Comparison of ENCODE assay signal across 9 mouse cellular contexts in genomic region chr6:34204971-34205572, GRCm38 (mm10). TPM values are rescaled to one million over a fixed set of nuclear protein-coding genes. Genes with fewer than 3 reads are reported as not detected.
DNase-seq lines count a peak whose midpoint lies in the region; TF ChIP-seq lines count a peak whose summit lies in the region.
"Had no signal": no experiment of that assay in that cellular context is flagged by ENCODE, and none has a peak within 500 bp of the region (broad histone marks: within the 10 kb centered on the region; RNA-seq: fewer than 3 reads in every experiment).

No protein-coding gene starts in this region.

- peak; percentile 10 for DNase-seq in heart, adult 8-10 months (ENCODE audit: low spot score)
- no peak for DNase-seq in heart, adult 11 months
- peak; percentile 22 for DNase-seq in 3134 (ENCODE audit: extremely low read depth, insufficient read length, low spot score)
- peak; percentile 28 for DNase-seq in MEL (ENCODE audit: low read depth, low spot score)
- DNase-seq in cerebellum, postnatal 25 days: peak; percentile 19 to 67
- DNase-seq in left cerebral cortex, postnatal 36 days (ENCODE audit: low spot score in 2 of 2): peak; percentile 17 to 35
- DNase-seq in right cerebral cortex, postnatal 25 days: peak; percentile 32
- no peak for DNase-seq in urinary bladder, postnatal 36 days (ENCODE audit: low spot score in 2 of 2)

- H3K9ac ChIP-seq in MEL (ENCODE audit: control insufficient read depth, low read depth, low read length, poor library complexity, severe bottlenecking): no peak overlapping the region
- H3K9ac ChIP-seq: neural tube, embryonic 13.5 days had no signal

- no peaks in the 10 kb centered on the region for H3K9me3 ChIP-seq in MEL (replicated peaks; ENCODE audit: insufficient read depth, low read length)
- H3K9me3 ChIP-seq: neural tube, embryonic 13.5 days had no signal

- H3K79me2 ChIP-seq in MEL (ENCODE audit: control insufficient read depth, insufficient read depth, low read length, poor library complexity): no peaks in the 10 kb centered on the region

- H3K27ac ChIP-seq in MEL (ENCODE audit: control insufficient read depth, low read depth, low read length): no peak overlapping the region
- H3K27ac ChIP-seq: neural tube, embryonic 13.5 days had no signal

- H3K4me3 ChIP-seq in MEL (ENCODE audit: control insufficient read depth in 1 of 2, insufficient read depth in 1 of 2, low read depth in 2 of 2, low read length in 2 of 2): no peak overlapping the region
- H3K4me3 ChIP-seq: neural tube, embryonic 13.5 days had no signal

- no peak for TF ChIP-seq POLR2A in MEL (IDR thresholded peaks at IDR 0.05; ENCODE audit: control insufficient read depth in 1 of 2, insufficient read depth in 1 of 2, low read depth in 1 of 2, low read length in 2 of 2, poor library complexity in 1 of 2)

- peaks cover 2 to 8% of the 10 kb centered on the region in 2 experiments for H3K27me3 ChIP-seq in MEL (ENCODE audit: control insufficient read depth in 1 of 2, insufficient read depth in 2 of 2, low read length in 2 of 2)
- H3K27me3 ChIP-seq: neural tube, embryonic 13.5 days had no signal

- no peak; the same call in none of the 2 replicates for TF ChIP-seq RAD21 in MEL (IDR thresholded peaks at IDR 0.05; ENCODE audit: low read depth, low read length)

- no peaks in the 10 kb centered on the region for H3K36me3 ChIP-seq in MEL (ENCODE audit: control insufficient read depth in 1 of 2, insufficient read depth in 2 of 2, low read length in 2 of 2)
- H3K36me3 ChIP-seq: neural tube, embryonic 13.5 days had no signal

- no peak for TF ChIP-seq EP300 in MEL (IDR thresholded peaks at IDR 0.05; ENCODE audit: low read depth in 1 of 2, low read length in 2 of 2)

- intact Hi-C loops in left cerebral cortex, postnatal 36 days (cut with DNase I): loop anchor here (2.0 to 5.0 kb wide), 2 partner anchors 26 to 72 kb away; no protein-coding TSS in a partner anchor

- TF ChIP-seq CTCF in MEL (IDR thresholded peaks at IDR 0.05 in 2 of 3, conservative IDR thresholded peaks at IDR 0.05 in 1 of 3; ENCODE audit: control insufficient read depth in 1 of 3, insufficient read depth in 1 of 3, low read depth in 2 of 3, low read length in 3 of 3, poor library complexity in 1 of 3, severe bottlenecking in 1 of 3): peak; percentile 34 to 72 (median 48)

- H3K4me1 ChIP-seq in MEL (ENCODE audit: control insufficient read depth in 1 of 2, insufficient read depth in 2 of 2, low read length in 2 of 2): no peaks in the 10 kb centered on the region

TF ChIP-seq in MEL, 35 proteins besides CTCF, POLR2A, EP300 and RAD21:
- no peak for TF ChIP-seq TBP (IDR thresholded peaks at IDR 0.05; ENCODE audit: low read depth, low read length)
- no peak for TF ChIP-seq KAT2A (conservative IDR thresholded peaks at IDR 0.05; ENCODE audit: low read depth, low read length)
- TF ChIP-seq ETS1 (IDR thresholded peaks at IDR 0.05; ENCODE audit: low read depth, low read length): no peak
- TF ChIP-seq SMC3 (IDR thresholded peaks at IDR 0.05; ENCODE audit: low read depth, low read length): peak; percentile 55
- no peak for TF ChIP-seq ZC3H11A (IDR thresholded peaks at IDR 0.05; ENCODE audit: low read depth, low read length)
- TF ChIP-seq MAFK (IDR thresholded peaks at IDR 0.05; ENCODE audit: borderline replicate concordance, low read depth, low read length): no peak

RNA-seq across cellular contexts. Expression of gene Slc35b4, which starts 28.2 kb away (rescaled TPM):
- 1 to 10 TPM; 6.9 to 9.2 (median 7.6) TPM for total RNA-seq in heart, adult 8-10 months (2022)
- total RNA-seq in MEL (2012; rRNA removed): 5.4 and 6.1 TPM in 2 replicates
- polyA plus RNA-seq in MEL (2012; ENCODE audit: insufficient read depth in 1 of 2, insufficient read length in 2 of 2, low read depth in 1 of 2, low replicate concordance in 2 of 2, missing spikeins in 1 of 2): 10 to 100 TPM in 1 of 2 experiments, not detected in 1; 10.7 TPM
- 10 to 100 TPM; 58.9 to 59.3 TPM for total RNA-seq in left cerebral cortex, postnatal 36 days (2021)

Comparison
In these comparisons a context has a peak if more than half of its experiments do, and no peak if none do; other contexts are left out.
1. DNase-seq: peak in heart, adult 8-10 months (single experiment), 3134 (single experiment), MEL (single experiment), cerebellum, postnatal 25 days (2 of 2), left cerebral cortex, postnatal 36 days (2 of 2) and right cerebral cortex, postnatal 25 days (single experiment); none in heart, adult 11 months (single experiment) and urinary bladder, postnatal 36 days (0 of 2).